Mouse (Mus musculus): ENCODE results near the gene Tex35.
A peak's percentile ranks its signal among the peaks of the same experiment; 100 is the strongest.

Gene Tex35

GRCm38 (mm10) chr1:157108580-157108979 lies at the start of gene Tex35:
Gene Tex35, minus strand, starts transcription at chr1:157108680.
- no peak for DNase-seq (ENCODE audit: low spot score in 2 of 2)

DNA sequence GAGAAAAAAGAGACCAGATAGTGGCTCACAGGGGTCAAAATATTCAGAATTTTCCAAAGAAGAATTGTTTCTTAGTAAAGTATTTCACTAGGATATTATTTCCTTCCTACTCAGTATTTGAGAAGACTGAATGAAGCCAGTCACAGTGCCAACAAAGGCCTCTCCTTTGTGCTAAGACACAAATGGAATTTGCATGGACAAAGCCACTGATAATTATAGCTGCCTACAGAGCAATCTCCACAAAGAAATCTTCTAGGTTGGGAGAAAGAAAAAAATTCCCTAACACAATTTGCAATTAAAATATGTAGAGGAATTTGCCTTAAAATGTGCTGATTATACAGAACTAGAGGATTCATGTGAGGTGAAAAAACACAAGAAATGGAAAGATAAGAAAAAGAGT lies 45.3 kb upstream of the Tex35 start:
- DNase-seq (ENCODE audit: low spot score in 2 of 2): no peak

DNA sequence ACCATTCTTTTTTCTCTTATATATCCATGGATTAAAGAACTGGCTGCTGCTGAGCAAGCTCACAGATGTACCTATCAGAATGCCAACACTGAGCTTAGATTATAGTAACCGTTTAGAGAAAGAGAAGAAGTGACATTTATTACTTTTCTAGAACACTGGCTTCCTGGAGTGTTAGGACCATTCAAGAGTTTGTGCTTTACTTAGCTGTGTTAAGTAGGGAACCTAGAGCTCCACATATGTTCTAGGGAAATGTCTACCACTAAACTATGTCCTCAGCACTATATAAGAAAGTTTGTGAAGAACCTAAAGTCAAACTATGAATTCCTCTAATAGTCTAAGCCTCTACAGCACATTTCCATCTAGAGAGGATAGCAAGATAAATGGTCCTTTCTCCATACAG lies 41.6 kb upstream of the Tex35 start:
- no peak for DNase-seq (ENCODE audit: low spot score in 2 of 2)

- DNase-seq (ENCODE audit: low spot score in 2 of 2): no peak
Measured at GRCm38 (mm10) chr1:157144621-157145020, 36.1 kb upstream of the Tex35 start.

DNA sequence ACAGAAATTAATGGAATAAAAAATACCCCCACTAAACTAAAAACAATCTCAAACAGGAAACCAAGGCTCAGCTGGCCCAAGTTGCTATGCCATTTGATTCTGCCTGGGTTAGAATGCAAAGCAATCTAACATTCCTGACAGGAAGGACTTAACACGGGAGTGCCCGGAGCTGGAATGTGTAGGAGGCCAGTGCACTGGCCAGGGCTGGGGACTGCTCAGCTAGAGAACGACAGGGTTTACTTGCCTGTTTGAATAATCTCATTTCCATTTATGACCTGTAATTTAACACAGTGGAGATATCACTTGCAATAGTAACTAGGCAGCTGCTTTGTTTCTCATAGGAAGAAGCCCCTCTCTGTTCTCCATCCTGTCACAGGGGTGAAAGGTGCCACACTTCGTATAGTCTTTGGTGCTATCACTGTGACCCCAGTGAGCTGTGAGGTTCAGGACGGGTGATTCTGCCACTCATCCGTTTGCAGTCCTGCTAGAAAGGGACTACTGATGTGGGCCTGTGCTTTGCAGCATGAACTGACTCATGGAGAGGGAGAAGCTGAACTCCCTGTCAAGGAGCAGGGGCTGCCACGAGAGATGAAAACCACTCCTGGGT lies 34.9 kb upstream of the Tex35 start:
- no peak for DNase-seq (ENCODE audit: low spot score in 2 of 2)

DNA sequence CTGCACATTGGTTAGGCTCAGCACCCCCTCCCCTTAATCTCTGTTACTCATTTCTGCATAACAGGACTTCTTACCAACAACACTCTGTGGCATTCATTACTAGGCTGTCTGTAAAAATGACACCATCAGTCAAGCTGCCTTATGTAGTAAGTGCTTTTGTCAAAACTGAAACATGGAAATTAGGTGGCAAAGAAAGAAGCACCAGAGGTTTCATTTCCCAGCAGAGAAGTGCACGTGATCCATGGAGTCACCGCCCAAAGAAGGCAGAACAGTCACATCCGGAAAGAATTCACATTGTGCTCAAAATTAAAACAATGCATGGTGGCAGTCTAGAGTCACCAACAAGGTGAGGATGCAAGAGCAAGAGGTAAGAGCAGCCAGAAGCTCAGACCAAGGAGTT lies 32.5 kb upstream of the Tex35 start:
- DNase-seq (ENCODE audit: low spot score in 2 of 2): no peak

- DNase-seq (ENCODE audit: low spot score in 2 of 2): no peak
Measured at GRCm38 (mm10) chr1:157137854-157138241, 29.4 kb upstream of the Tex35 start.

DNA sequence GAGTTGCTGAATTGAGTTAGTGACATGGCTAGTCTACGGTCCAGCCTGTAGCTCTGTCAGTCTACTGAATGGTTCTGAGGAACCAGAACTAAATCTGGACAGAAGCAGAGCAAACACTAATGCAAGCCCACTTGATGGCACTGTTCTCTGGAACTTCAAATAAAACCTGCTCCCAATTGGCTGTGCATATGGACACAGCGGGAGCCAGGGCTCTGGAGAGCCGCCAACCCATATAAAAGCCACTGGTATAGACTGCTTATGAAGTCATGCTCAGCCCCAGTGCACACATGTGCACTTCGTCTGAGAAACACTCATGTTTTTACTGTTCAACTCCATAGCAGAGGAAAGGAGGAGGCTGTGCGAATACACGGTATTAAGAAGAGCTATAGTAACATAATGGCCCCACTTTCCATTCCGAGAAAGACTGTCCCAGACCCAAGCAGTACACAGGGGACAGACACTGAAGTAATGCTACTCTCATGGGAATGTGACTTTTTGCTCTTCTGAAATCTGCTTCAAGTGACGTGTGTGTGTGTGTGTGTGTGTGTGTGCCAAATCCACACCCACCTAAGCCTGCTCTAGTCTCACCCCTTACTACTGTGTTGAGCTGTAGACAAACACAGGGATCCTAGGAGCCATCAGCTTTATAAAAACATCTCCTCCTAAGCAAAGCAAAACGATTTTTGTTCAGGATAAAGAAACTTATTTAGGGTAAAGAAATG lies 28.8 kb upstream of the Tex35 start:
- DNase-seq (ENCODE audit: low spot score in 2 of 2): no peak

GRCm38 (mm10) chr1:157128219-157128618 lies 19.7 kb upstream of the Tex35 start:
- peak in 1 of 2 experiments; percentile 46 for DNase-seq (ENCODE audit: low spot score in 2 of 2)

- no peak for DNase-seq (ENCODE audit: low spot score in 2 of 2)
Measured at GRCm38 (mm10) chr1:157123836-157124235, 15.4 kb upstream of the Tex35 start.

- no peak for DNase-seq (ENCODE audit: low spot score in 2 of 2)
Measured at GRCm38 (mm10) chr1:157119168-157119567, 10.7 kb upstream of the Tex35 start.

GRCm38 (mm10) chr1:157117440-157117839 lies 9.0 kb upstream of the Tex35 start:
- DNase-seq (ENCODE audit: low spot score in 2 of 2): no peak

DNA sequence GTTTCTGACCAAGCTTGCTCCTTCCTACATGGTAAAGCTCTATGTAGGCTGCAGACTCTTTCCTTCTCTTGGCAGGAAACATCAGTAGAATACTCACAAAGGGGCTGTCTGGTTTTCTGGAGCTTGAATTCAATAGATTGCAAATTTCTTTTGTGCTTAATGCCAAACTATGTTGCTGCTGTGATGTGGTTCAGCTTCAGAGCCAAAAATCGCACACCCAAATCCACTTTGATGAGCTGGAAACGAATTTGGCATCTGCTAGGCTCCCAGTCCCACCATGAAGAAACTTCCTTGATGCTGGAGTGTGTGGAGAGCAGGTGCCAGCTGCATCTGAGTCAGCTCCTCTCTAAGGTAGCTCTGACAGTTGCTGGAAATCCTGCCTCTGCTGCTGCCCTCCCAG lies 6.0 kb upstream of the Tex35 start:
- no peak for DNase-seq (ENCODE audit: low spot score in 2 of 2)

DNA sequence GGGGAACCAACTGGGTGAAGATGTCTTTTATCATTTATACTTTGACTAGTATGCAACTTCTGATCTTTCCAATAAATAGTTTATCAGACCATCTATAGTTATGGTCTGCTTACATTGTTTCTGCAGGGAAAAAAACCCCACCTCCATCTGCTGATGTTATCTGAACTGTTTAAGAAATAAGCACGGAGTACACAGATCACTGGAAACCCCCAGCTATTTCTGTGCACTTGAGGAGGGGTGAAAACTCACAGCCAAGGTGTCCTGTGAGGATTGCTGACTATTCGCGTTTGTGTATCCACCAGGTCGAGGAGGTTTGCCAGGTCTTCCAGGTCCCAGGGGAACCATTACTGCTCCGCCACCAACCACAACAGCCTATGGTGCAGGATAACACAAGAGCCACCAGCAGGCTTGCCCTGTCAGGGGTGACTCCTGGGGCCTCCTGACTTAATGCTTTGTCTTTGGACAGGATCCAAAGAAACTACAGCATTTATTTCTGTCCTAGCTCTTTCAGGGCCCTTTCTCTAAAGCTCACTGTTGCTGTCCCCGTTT lies 1.9 kb upstream of the Tex35 start:
- DNase-seq (ENCODE audit: low spot score in 2 of 2): no peak

GRCm38 (mm10) chr1:157101122-157101865 lies 7.2 kb downstream of the Tex35 start:
- DNase-seq (ENCODE audit: low spot score in 2 of 2): peak; percentile 51 to 59

- DNase-seq (ENCODE audit: low spot score in 2 of 2): no peak
Measured at GRCm38 (mm10) chr1:157095534-157095933, 12.9 kb downstream of the Tex35 start.

DNA sequence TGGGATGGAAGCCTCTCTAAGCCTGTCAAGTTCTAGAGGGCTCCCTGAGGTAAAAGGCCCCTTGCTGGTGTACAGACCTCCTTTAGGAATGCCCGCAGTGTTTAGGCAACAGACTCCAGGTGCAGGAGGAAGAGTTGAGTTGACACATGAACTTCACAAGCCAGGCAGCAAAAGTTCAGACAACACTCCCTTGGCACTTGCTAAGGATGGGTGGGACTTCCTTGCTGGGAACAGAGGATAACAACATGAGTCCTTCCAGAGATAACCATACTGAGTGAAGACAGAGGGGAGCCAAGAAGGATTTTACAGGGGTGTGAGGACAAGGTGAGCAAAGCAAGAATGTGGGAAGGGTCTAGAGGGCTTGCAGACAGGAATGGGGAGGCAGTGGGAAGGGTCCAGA lies 15.9 kb downstream of the Tex35 start:
- DNase-seq (ENCODE audit: low spot score in 2 of 2): peak; percentile 24

- no peak for DNase-seq (ENCODE audit: low spot score in 2 of 2)
Measured at GRCm38 (mm10) chr1:157092140-157092539, 16.3 kb downstream of the Tex35 start.

GRCm38 (mm10) chr1:157090835-157091234 lies 17.6 kb downstream of the Tex35 start:
- DNase-seq (ENCODE audit: low spot score in 2 of 2): no peak

DNA sequence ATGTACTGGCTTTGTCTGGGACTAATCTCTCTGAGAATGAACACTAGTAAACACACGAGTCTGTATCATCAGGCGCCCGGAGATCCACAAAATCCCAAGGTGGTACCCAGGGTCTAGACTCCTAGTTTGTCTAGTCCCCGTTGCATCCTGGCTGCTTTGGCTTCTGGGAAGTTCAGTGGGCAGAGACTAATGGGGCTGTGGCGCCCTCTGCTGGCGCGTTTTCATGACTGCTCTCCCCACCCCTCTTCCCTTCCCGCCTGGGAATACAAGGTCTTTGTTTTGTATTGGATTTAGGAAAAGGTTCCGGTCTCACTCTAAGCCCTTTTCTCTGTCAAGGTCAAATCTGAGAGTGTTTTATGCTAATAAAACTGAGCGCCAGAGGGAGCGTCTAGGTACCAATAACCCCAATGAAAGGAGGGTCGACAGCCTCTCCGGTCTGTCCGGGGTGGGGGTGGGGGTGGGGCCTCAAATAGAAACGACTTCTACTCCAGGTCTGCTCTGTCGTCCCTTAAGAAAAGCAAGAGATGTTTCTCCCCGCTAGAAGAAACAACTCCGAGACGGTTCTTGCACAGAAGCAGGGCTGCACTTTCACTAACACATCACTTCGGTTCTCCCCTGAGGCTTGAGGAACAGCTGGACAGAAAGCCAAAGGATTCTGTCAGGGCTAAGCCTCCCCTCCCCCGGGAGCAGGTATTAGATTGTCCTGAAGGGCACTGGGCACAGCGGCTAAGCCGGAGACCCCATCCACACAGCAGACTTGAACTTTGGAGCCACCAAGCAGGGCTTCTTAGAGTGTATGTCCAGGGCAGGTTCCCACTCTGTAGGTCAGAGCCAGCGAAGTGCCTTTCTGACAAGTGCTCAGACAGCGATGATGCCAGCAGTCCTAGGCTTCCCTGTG lies 22.1 kb downstream of the Tex35 start:
- peak; percentile 29 to 39 for DNase-seq (ENCODE audit: low spot score in 2 of 2)

DNA sequence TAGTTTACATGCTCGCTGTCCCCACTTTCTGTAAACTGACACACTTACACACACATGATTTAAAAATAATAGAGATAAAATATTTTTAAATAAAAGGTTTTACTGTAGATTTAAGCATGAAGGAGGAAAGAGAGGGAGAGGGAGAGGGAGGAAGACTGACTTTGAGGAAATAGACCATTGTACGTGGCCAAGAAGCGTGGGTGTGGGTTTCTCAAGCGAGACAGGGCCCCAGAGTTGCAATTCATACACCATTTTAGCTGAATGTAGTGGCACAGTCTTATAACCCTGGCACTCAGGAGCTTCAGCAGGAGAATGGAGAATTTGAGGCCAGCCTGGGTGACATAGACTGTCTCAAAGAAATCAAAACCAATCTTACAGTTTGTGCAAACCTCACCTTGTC lies 25.5 kb downstream of the Tex35 start:
- DNase-seq (ENCODE audit: low spot score in 2 of 2): no peak

DNA sequence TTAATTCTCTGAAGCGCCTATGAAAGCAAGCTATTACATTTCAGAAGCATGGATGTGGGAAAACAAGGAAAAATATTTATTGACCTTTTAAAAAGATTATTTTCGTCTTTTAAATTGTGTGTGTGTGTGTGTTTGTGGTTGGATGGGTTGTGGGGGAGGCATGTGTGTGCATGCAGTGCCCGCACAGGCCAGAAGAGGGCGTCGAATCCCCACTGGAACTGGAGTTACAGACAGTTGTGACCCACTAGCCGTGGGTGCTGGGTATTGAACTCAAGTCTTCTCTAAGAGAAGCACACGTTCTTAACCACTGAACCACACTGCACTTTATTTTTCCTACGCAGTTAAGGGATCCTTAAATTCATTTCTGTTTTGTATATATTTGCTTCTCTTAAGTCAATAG lies 26.5 kb downstream of the Tex35 start:
- no peak for DNase-seq (ENCODE audit: low spot score in 2 of 2)
